Mouse (Mus musculus): ENCODE measurements around the gene Fndc3b. TPM values are rescaled to one million over a fixed set of nuclear protein-coding genes. Genes with fewer than 3 reads are reported as not detected.

Fndc3b gene
- polyA plus RNA-seq, 1 experiment, result 5.0 TPM

- H3K36me3 ChIP-seq (ENCODE audit: control insufficient read depth, insufficient read depth, low read length), result no peaks in the 10 kb centered on the region
- H3K4me3 ChIP-seq (ENCODE audit: control insufficient read depth, low read depth, low read length), result no peak overlapping the region
- H3K27ac ChIP-seq (ENCODE audit: control insufficient read depth, insufficient read depth, low read depth, low read length), result no peak overlapping the region
- TF ChIP-seq CTCF (IDR thresholded peaks at IDR 0.05; ENCODE audit: control insufficient read depth, insufficient read depth, insufficient replicate concordance, low read depth, low read length) (no peak), POLR2A (IDR thresholded peaks at IDR 0.05; ENCODE audit: control insufficient read depth, low read depth, low read length) (no peak)
- peaks cover 6% of the 10 kb centered on the region for H3K4me1 ChIP-seq (ENCODE audit: control insufficient read depth, insufficient read depth, low read length)
- no peaks in the 10 kb centered on the region for H3K27me3 ChIP-seq (ENCODE audit: control insufficient read depth, insufficient read depth, low read length)
Observed at GRCm38 (mm10) chr3:27743271-27744145, 32.4 kb upstream of the Fndc3b start.

DNA sequence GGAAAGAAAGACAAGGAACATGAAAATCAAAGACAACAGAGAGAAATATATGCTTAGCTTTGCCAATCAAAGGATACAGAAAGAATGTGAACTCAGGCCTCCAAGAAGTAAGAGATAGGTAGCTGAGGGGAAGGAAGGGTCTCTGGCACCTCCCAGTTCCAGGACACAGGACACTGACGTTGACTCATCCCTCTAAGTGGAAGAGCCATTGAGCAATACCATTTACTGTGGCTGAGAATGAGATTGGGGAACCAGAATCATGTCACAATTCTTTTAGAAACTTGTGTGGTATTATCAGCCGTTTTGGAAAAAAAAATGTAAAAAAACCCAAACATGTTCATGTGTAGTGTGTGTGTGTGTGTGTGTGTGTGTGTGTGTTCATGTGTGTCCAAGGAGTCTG is 31.0 kb upstream of the Fndc3b start:
- H3K27me3 ChIP-seq (ENCODE audit: control insufficient read depth, insufficient read depth, low read length), result no peaks in the 10 kb centered on the region

DNA sequence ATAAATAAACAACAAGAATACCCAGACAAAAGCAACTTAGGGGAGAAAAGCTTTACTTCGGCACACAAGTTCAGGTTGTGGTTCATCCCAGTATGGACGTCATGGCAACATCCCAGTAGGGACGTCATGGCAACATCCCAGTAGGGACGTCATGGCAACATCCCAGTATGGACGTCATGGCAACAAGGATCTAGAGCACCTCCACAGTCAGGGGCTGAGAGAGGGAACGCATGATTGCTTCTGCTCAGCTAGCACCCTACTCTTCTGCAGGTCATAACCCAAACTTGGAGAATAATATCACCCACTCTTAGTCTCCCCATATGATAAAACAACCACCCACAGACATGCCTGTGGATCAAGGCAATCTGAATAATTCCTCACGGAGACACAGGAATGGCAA is 29.0 kb upstream of the Fndc3b start:
- peaks cover 7% of the 10 kb centered on the region for H3K4me1 ChIP-seq (ENCODE audit: control insufficient read depth, insufficient read depth, low read length)
- no peak for TF ChIP-seq POLR2A (IDR thresholded peaks at IDR 0.05; ENCODE audit: control insufficient read depth, low read depth, low read length)
- TF ChIP-seq CTCF (IDR thresholded peaks at IDR 0.05; ENCODE audit: control insufficient read depth, insufficient read depth, insufficient replicate concordance, low read depth, low read length), result no peak
- no peaks in the 10 kb centered on the region for H3K27me3 ChIP-seq (ENCODE audit: control insufficient read depth, insufficient read depth, low read length)
- no peak overlapping the region for H3K4me3 ChIP-seq (ENCODE audit: control insufficient read depth, low read depth, low read length)
- no peaks in the 10 kb centered on the region for H3K36me3 ChIP-seq (ENCODE audit: control insufficient read depth, insufficient read depth, low read length)
- H3K27ac ChIP-seq (ENCODE audit: control insufficient read depth, insufficient read depth, low read depth, low read length), result no peak overlapping the region

More for the DNA sequence above, 31.0 kb upstream of the Fndc3b start:
- Histone ChIP-seq H3K4me3 (ENCODE audit: control insufficient read depth, low read depth, low read length) (no peak overlapping the region), H3K4me1 (ENCODE audit: control insufficient read depth, insufficient read depth, low read length) (peaks cover 6% of the 10 kb centered on the region), H3K36me3 (ENCODE audit: control insufficient read depth, insufficient read depth, low read length) (no peaks in the 10 kb centered on the region), H3K27ac (ENCODE audit: control insufficient read depth, insufficient read depth, low read depth, low read length) (no peak overlapping the region)
- TF ChIP-seq POLR2A (IDR thresholded peaks at IDR 0.05; ENCODE audit: control insufficient read depth, low read depth, low read length) (no peak), CTCF (IDR thresholded peaks at IDR 0.05; ENCODE audit: control insufficient read depth, insufficient read depth, insufficient replicate concordance, low read depth, low read length) (no peak)

- TF ChIP-seq POLR2A (IDR thresholded peaks at IDR 0.05; ENCODE audit: control insufficient read depth, low read depth, low read length) (no peak), CTCF (IDR thresholded peaks at IDR 0.05; ENCODE audit: control insufficient read depth, insufficient read depth, insufficient replicate concordance, low read depth, low read length) (no peak)
- Histone ChIP-seq H3K27ac (ENCODE audit: control insufficient read depth, insufficient read depth, low read depth, low read length) (no peak overlapping the region), H3K27me3 (ENCODE audit: control insufficient read depth, insufficient read depth, low read length) (no peaks in the 10 kb centered on the region), H3K36me3 (ENCODE audit: control insufficient read depth, insufficient read depth, low read length) (no peaks in the 10 kb centered on the region), H3K4me3 (ENCODE audit: control insufficient read depth, low read depth, low read length) (no peak overlapping the region), H3K4me1 (ENCODE audit: control insufficient read depth, insufficient read depth, low read length) (peaks cover 5% of the 10 kb centered on the region)
Observed at GRCm38 (mm10) chr3:27736180-27736579, 25.1 kb upstream of the Fndc3b start.

GRCm38 (mm10) chr3:27735113-27735512 is 24.0 kb upstream of the Fndc3b start:
- TF ChIP-seq CTCF (IDR thresholded peaks at IDR 0.05; ENCODE audit: control insufficient read depth, insufficient read depth, insufficient replicate concordance, low read depth, low read length) (no peak), POLR2A (IDR thresholded peaks at IDR 0.05; ENCODE audit: control insufficient read depth, low read depth, low read length) (no peak)
- Histone ChIP-seq H3K27ac (ENCODE audit: control insufficient read depth, insufficient read depth, low read depth, low read length) (no peak overlapping the region), H3K36me3 (ENCODE audit: control insufficient read depth, insufficient read depth, low read length) (no peaks in the 10 kb centered on the region), H3K4me3 (ENCODE audit: control insufficient read depth, low read depth, low read length) (no peak overlapping the region), H3K27me3 (ENCODE audit: control insufficient read depth, insufficient read depth, low read length) (no peaks in the 10 kb centered on the region), H3K4me1 (ENCODE audit: control insufficient read depth, insufficient read depth, low read length) (peaks cover 5% of the 10 kb centered on the region)

GRCm38 (mm10) chr3:27728798-27729782 is 18.0 kb upstream of the Fndc3b start:
- TF ChIP-seq POLR2A (IDR thresholded peaks at IDR 0.05; ENCODE audit: control insufficient read depth, low read depth, low read length), result no peak
- no peaks in the 10 kb centered on the region for H3K4me1 ChIP-seq (ENCODE audit: control insufficient read depth, insufficient read depth, low read length)
- no peak overlapping the region for H3K4me3 ChIP-seq (ENCODE audit: control insufficient read depth, low read depth, low read length)
- H3K36me3 ChIP-seq (ENCODE audit: control insufficient read depth, insufficient read depth, low read length), result no peaks in the 10 kb centered on the region
- no peaks in the 10 kb centered on the region for H3K27me3 ChIP-seq (ENCODE audit: control insufficient read depth, insufficient read depth, low read length)
- no peak overlapping the region for H3K27ac ChIP-seq (ENCODE audit: control insufficient read depth, insufficient read depth, low read depth, low read length)

GRCm38 (mm10) chr3:27728176-27728575 is 17.1 kb upstream of the Fndc3b start:
- H3K36me3 ChIP-seq (ENCODE audit: control insufficient read depth, insufficient read depth, low read length), result no peaks in the 10 kb centered on the region
- TF ChIP-seq CTCF (IDR thresholded peaks at IDR 0.05; ENCODE audit: control insufficient read depth, insufficient read depth, insufficient replicate concordance, low read depth, low read length) (no peak), POLR2A (IDR thresholded peaks at IDR 0.05; ENCODE audit: control insufficient read depth, low read depth, low read length) (no peak)
- H3K27ac ChIP-seq (ENCODE audit: control insufficient read depth, insufficient read depth, low read depth, low read length), result no peak overlapping the region
- no peaks in the 10 kb centered on the region for H3K27me3 ChIP-seq (ENCODE audit: control insufficient read depth, insufficient read depth, low read length)
- H3K4me3 ChIP-seq (ENCODE audit: control insufficient read depth, low read depth, low read length), result no peak overlapping the region
- H3K4me1 ChIP-seq (ENCODE audit: control insufficient read depth, insufficient read depth, low read length), result no peaks in the 10 kb centered on the region
